Mouse (Mus musculus) bone marrow macrophage, adult 2 months (primary cell): ENCODE measurements around the gene Babam2. TPM values are rescaled to one million over a fixed set of nuclear protein-coding genes. Genes with fewer than 3 reads are reported as not detected.

Experiments used
- H3K27ac ChIP-seq: 2 replicates; pipeline ENCODE4 v1.5.1; 2012; ENCODE audit warnings: low read depth, low read length; ENCODE audit not compliant: insufficient read depth
- H3K4me1 ChIP-seq: 2 replicates; pipeline ENCODE4 v1.6.1; 2012; ENCODE audit warnings: low read length; ENCODE audit not compliant: control insufficient read depth, insufficient read depth
- H3K4me3 ChIP-seq: 2 replicates; pipeline ENCODE4 v1.5.1; 2012; ENCODE audit warnings: mild to moderate bottlenecking, low read length, moderate library complexity; ENCODE audit not compliant: insufficient read depth
- CTCF ChIP-seq: IDR thresholded peaks from 2 replicates; pipeline ENCODE4 v1.5.1; 2012; ENCODE audit warnings: low read depth, mild to moderate bottlenecking, low read length, moderate library complexity
- POLR2A ChIP-seq: IDR thresholded peaks from 2 replicates; pipeline ENCODE4 v1.6.1; 2012; ENCODE audit warnings: mild to moderate bottlenecking, low read depth, low read length, borderline replicate concordance
- polyA plus RNA-seq: library from polyadenylated mRNA; stranded (reverse); fragments of >200 nt; gene quantifications from 2 replicates; pipeline ENCODE4 v1.2.4, GENCODE M21; 2012; ENCODE audit not compliant: missing spikeins, insufficient read depth, insufficient read length

The Babam2 gene
- polyA plus RNA-seq, 1 experiment: 69.4 TPM

- TF ChIP-seq POLR2A (no peak), CTCF (no peak)
- H3K4me1 ChIP-seq: peaks cover 21% of the 10 kb centered on the region
- H3K4me3 ChIP-seq: no peak overlapping the region
- no peak overlapping the region for H3K27ac ChIP-seq
These were observed 381.5 kb downstream of the Babam2 start for GRCm38 (mm10) chr5:32078986-32079385.

GRCm38 (mm10) chr5:32080490-32081219 is 383.2 kb downstream of the Babam2 start:
- H3K4me1 ChIP-seq: peaks cover 20% of the 10 kb centered on the region
- no peak for TF ChIP-seq CTCF
- no peak for TF ChIP-seq POLR2A
- H3K4me3 ChIP-seq: no peak overlapping the region
- H3K27ac ChIP-seq: no peak overlapping the region

GRCm38 (mm10) chr5:32084401-32084804 is 386.9 kb downstream of the Babam2 start:
- TF ChIP-seq CTCF: no peak
- no peak for TF ChIP-seq POLR2A
- H3K27ac ChIP-seq: no peak overlapping the region
- peaks cover 4% of the 10 kb centered on the region for H3K4me1 ChIP-seq
- H3K4me3 ChIP-seq: no peak overlapping the region

- H3K27ac ChIP-seq: no peak overlapping the region
- peaks cover 4% of the 10 kb centered on the region for H3K4me1 ChIP-seq
- TF ChIP-seq CTCF: no peak
- TF ChIP-seq POLR2A: no peak
- H3K4me3 ChIP-seq: no peak overlapping the region
These were observed 388.1 kb downstream of the Babam2 start for GRCm38 (mm10) chr5:32085566-32085965.

- TF ChIP-seq POLR2A: no peak
- no peak for TF ChIP-seq CTCF
- Histone ChIP-seq H3K4me3 (no peak overlapping the region), H3K27ac (no peak overlapping the region), H3K4me1 (peaks cover 4% of the 10 kb centered on the region)
These were observed 388.5 kb downstream of the Babam2 start for GRCm38 (mm10) chr5:32085971-32086370.

GRCm38 (mm10) chr5:32086526-32087090 is 389.1 kb downstream of the Babam2 start:
- Histone ChIP-seq H3K4me1 (peaks cover 4% of the 10 kb centered on the region), H3K27ac (no peak overlapping the region), H3K4me3 (no peak overlapping the region)
- TF ChIP-seq POLR2A: no peak
- TF ChIP-seq CTCF: no peak

- no peak overlapping the region for H3K4me3 ChIP-seq
- H3K27ac ChIP-seq: no peak overlapping the region
- TF ChIP-seq CTCF: no peak
- TF ChIP-seq POLR2A: no peak
- H3K4me1 ChIP-seq: peaks cover 4% of the 10 kb centered on the region
These were observed 392.0 kb downstream of the Babam2 start for GRCm38 (mm10) chr5:32089481-32089880.

- Histone ChIP-seq H3K4me3 (no peak overlapping the region), H3K27ac (no peak overlapping the region), H3K4me1 (no peaks in the 10 kb centered on the region)
- TF ChIP-seq POLR2A (no peak), CTCF (no peak)
These were observed 394.8 kb downstream of the Babam2 start for GRCm38 (mm10) chr5:32092281-32092680.

GRCm38 (mm10) chr5:32098691-32099090 is 401.2 kb downstream of the Babam2 start:
- Histone ChIP-seq H3K4me3 (no peak overlapping the region), H3K4me1 (peaks cover 5% of the 10 kb centered on the region), H3K27ac (no peak overlapping the region)
- TF ChIP-seq CTCF (no peak), POLR2A (no peak)

- no peak overlapping the region for H3K27ac ChIP-seq
- no peak for TF ChIP-seq CTCF
- TF ChIP-seq POLR2A: no peak
- no peak overlapping the region for H3K4me3 ChIP-seq
- peaks cover 14% of the 10 kb centered on the region for H3K4me1 ChIP-seq
These were observed 405.0 kb downstream of the Babam2 start for GRCm38 (mm10) chr5:32102484-32102883.

GRCm38 (mm10) chr5:32102971-32103431 is 405.5 kb downstream of the Babam2 start:
- peaks cover 14% of the 10 kb centered on the region for H3K4me1 ChIP-seq
- TF ChIP-seq CTCF (no peak), POLR2A (no peak)
- no peak overlapping the region for H3K4me3 ChIP-seq
- H3K27ac ChIP-seq: no peak overlapping the region
